ENCODE assay signal across 12 mouse cellular contexts in the genomic region with DNA sequence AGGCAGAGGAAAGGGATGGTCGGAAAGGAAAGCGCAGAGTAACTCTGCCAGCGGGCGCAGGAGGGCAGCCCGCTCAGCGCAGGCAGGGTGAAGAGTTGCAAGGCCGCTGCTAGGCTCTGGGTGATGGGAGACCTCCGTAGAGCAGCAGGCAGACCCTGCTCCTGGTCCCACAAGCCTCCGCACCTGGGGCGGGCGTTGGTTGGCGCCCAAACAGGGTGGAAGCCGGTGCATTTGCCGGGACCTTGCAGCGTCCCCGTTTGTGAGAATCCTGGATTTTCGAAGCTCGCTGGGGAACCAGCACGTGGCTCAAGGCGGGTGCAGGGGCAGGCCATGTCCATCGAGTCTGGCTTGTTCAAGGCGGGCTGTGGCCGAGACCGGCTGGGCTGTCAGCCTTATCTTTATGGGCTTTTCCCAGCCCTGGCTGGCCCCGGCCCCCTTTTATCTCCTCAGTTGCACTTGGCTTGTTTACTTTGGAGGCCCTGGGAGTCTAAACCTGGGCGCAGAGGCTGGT. TPM values are rescaled to one million over a fixed set of nuclear protein-coding genes. Genes with fewer than 3 reads are reported as not detected.
A peak's percentile ranks its signal among the peaks of the same experiment; 100 is the strongest.
DNase-seq lines count a peak whose midpoint lies in the region; ATAC-seq lines count a peak whose summit lies in the region.
"Had no signal": no experiment of that assay in that cellular context is flagged by ENCODE, and none has a peak within 500 bp of the region (broad histone marks: within the 10 kb centered on the region; RNA-seq: fewer than 3 reads in every experiment).

No protein-coding gene starts in this region.

- peak overlapping the region; percentile 48 for H3K9ac ChIP-seq in heart, embryonic 13.5 days
- no peak overlapping the region for H3K9ac ChIP-seq in embryonic facial prominence, embryonic 14.5 days (ENCODE audit: low read depth, low read length)
- no peak overlapping the region for H3K9ac ChIP-seq in midbrain, embryonic 13.5 days (replicated peaks)
- H3K9ac ChIP-seq: neural tube, embryonic 13.5 days had no signal

- H3K4me2 ChIP-seq in heart, embryonic 13.5 days, result peak overlapping the region; percentile 50
- H3K4me2 ChIP-seq in embryonic facial prominence, embryonic 14.5 days (ENCODE audit: low read depth, low read length), result peak overlapping the region; percentile 33
- no peak overlapping the region for H3K4me2 ChIP-seq in midbrain, embryonic 13.5 days (replicated peaks)
- H3K4me2 ChIP-seq: neural tube, embryonic 13.5 days had no signal

- peaks cover 96% of the 10 kb centered on the region for H3K27me3 ChIP-seq in heart, embryonic 13.5 days (replicated peaks)
- H3K27me3 ChIP-seq in megakaryocyte, embryonic 14.5 days (replicated peaks), result peaks cover 96% of the 10 kb centered on the region
- H3K27me3 ChIP-seq in embryonic facial prominence, embryonic 14.5 days (replicated peaks; ENCODE audit: control insufficient read depth, insufficient read depth, low read length), result peaks cover 87% of the 10 kb centered on the region
- H3K27me3 ChIP-seq in midbrain, embryonic 13.5 days, result peaks cover 93% of the 10 kb centered on the region

- peaks cover 23% of the 10 kb centered on the region for H3K4me1 ChIP-seq in heart, embryonic 13.5 days
- peaks cover 34% of the 10 kb centered on the region for H3K4me1 ChIP-seq in megakaryocyte, embryonic 14.5 days
- H3K4me1 ChIP-seq in embryonic facial prominence, embryonic 14.5 days (ENCODE audit: control insufficient read depth, insufficient read depth, low read length), result no peaks in the 10 kb centered on the region; the same call in 1 of the 2 replicates
- peaks cover 16% of the 10 kb centered on the region for H3K4me1 ChIP-seq in midbrain, embryonic 13.5 days (replicated peaks)

- H3K9me3 ChIP-seq in heart, embryonic 13.5 days, result no peaks in the 10 kb centered on the region
- peaks cover 12% of the 10 kb centered on the region for H3K9me3 ChIP-seq in megakaryocyte, embryonic 14.5 days
- H3K9me3 ChIP-seq in embryonic facial prominence, embryonic 14.5 days (ENCODE audit: control insufficient read depth, low read length), result no peaks in the 10 kb centered on the region
- H3K9me3 ChIP-seq in midbrain, embryonic 13.5 days, result no peaks in the 10 kb centered on the region
- H3K9me3 ChIP-seq: neural tube, embryonic 13.5 days had no signal

- H3K36me3 ChIP-seq in heart, embryonic 13.5 days, result no peaks in the 10 kb centered on the region
- no peaks in the 10 kb centered on the region for H3K36me3 ChIP-seq in megakaryocyte, embryonic 14.5 days (replicated peaks; ENCODE audit: low read length)
- no peaks in the 10 kb centered on the region for H3K36me3 ChIP-seq in embryonic facial prominence, embryonic 14.5 days (ENCODE audit: control insufficient read depth, insufficient read depth, low read length)
- no peaks in the 10 kb centered on the region for H3K36me3 ChIP-seq in midbrain, embryonic 13.5 days
- H3K36me3 ChIP-seq: neural tube, embryonic 13.5 days had no signal

- intact Hi-C loops in heart, postnatal 25 days (cut with DNase I), result no loop called here
- intact Hi-C loops in left cerebral cortex, postnatal 14 days (cut with DNase I), result loop anchor here (5.0 kb wide), 2 partner anchors 46 to 1366 kb away; no protein-coding TSS in a partner anchor

- H3K27ac ChIP-seq in heart, embryonic 13.5 days (replicated peaks), result no peak overlapping the region
- H3K27ac ChIP-seq in embryonic facial prominence, embryonic 14.5 days (replicated peaks; ENCODE audit: low read depth, low read length), result no peak overlapping the region
- H3K27ac ChIP-seq in midbrain, embryonic 13.5 days, result no peak overlapping the region
- H3K27ac ChIP-seq: neural tube, embryonic 13.5 days had no signal

- ATAC-seq in heart, embryonic 13.5 days (ENCODE audit: extremely low read depth, insufficient number of reproducible peaks, low FRiP score, low TSS enrichment), result no peak
- ATAC-seq in megakaryocyte, adult 5-6 weeks (ENCODE audit: poor library complexity, severe bottlenecking), result no peak
- no peak for ATAC-seq in embryonic facial prominence, embryonic 14.5 days (ENCODE audit: low read depth)
- ATAC-seq in midbrain, embryonic 13.5 days, result no peak

- H3K4me3 ChIP-seq in heart, embryonic 13.5 days, result peak overlapping the region; percentile 42
- H3K4me3 ChIP-seq in megakaryocyte, embryonic 14.5 days (replicated peaks), result peak overlapping the region; percentile 62
- H3K4me3 ChIP-seq in embryonic facial prominence, embryonic 14.5 days (ENCODE audit: low read depth, low read length), result peak overlapping the region; percentile 10
- H3K4me3 ChIP-seq in midbrain, embryonic 13.5 days (replicated peaks), result 0 out of 2 replicates have a peak overlapping the region, but pooled peaks have one; percentile 0
- H3K4me3 ChIP-seq: neural tube, embryonic 13.5 days had no signal

- no peak for DNase-seq in heart, postnatal 25 days (ENCODE audit: low spot score)
- DNase-seq in embryonic facial prominence, embryonic 14.5 days (ENCODE audit: low spot score), result no peak
- DNase-seq in adrenal gland, postnatal 36 days, result no peak
- DNase-seq in left cerebral cortex, postnatal 14 days (ENCODE audit: low spot score in 2 of 2), result no peak
- DNase-seq: cerebellum, adult 9-11 months; gastrocnemius, postnatal 36 days had no signal

- 3% methylated on average over 26 of the region's 26 CpGs for WGBS in heart, embryonic 13.5 days
- 13% methylated on average over 12 of the region's 26 CpGs for WGBS in embryonic facial prominence, embryonic 14.5 days
- 2% methylated on average over 26 of the region's 26 CpGs for WGBS in midbrain, embryonic 13.5 days

RNA-seq across cellular contexts. Expression of gene Tbx4, which starts 2.3 kb away (rescaled TPM):
- polyA plus RNA-seq in heart, embryonic 13.5 days (2015; fragmentation: Nextera tagmentation; extraction: Ambion mirVana), result 2.5 and 3.2 TPM in 2 replicates
- under 1 TPM in 1 of 2 experiments, not detected in 1; 0.08 TPM for total RNA-seq in heart, postnatal 25 days (2021)
- polyA plus RNA-seq in megakaryocyte, embryonic 14.5 days (2012; ENCODE audit: insufficient read depth, low replicate concordance), result not detected in 2 replicates
- not detected in 2 replicates for total RNA-seq in megakaryocyte, adult 5-6 weeks (2015)
- not detected in 2 replicates for total RNA-seq in megakaryocyte, adult 5-6 weeks (2017)
- 0.85 and 1.4 TPM in 2 replicates for polyA plus RNA-seq in embryonic facial prominence, embryonic 14.5 days (2014; fragmentation: Nextera tagmentation; extraction: Ambion mirVana)
- 0.20 and 0.26 TPM in 2 replicates for polyA plus RNA-seq in midbrain, embryonic 13.5 days (2015; fragmentation: Nextera tagmentation; extraction: Ambion mirVana)
- total RNA-seq in adrenal gland, postnatal 36 days (2021), result not detected
- total RNA-seq in left cerebral cortex, postnatal 14 days (2021), result under 1 TPM; 0.59 to 0.61 TPM

RNA-seq across cellular contexts. Expression of gene Gm11444, which starts 38.4 kb away (rescaled TPM):
- not detected in 2 replicates for polyA plus RNA-seq in heart, embryonic 13.5 days (2015; fragmentation: Nextera tagmentation; extraction: Ambion mirVana)
- not detected for total RNA-seq in heart, postnatal 25 days (2021)
- not detected in 2 replicates for polyA plus RNA-seq in megakaryocyte, embryonic 14.5 days (2012; ENCODE audit: insufficient read depth, low replicate concordance)
- total RNA-seq in megakaryocyte, adult 5-6 weeks (2015), result not detected in 2 replicates
- not detected in 2 replicates for total RNA-seq in megakaryocyte, adult 5-6 weeks (2017)
- polyA plus RNA-seq in embryonic facial prominence, embryonic 14.5 days (2014; fragmentation: Nextera tagmentation; extraction: Ambion mirVana), result not detected in 2 replicates
- not detected in 2 replicates for polyA plus RNA-seq in midbrain, embryonic 13.5 days (2015; fragmentation: Nextera tagmentation; extraction: Ambion mirVana)
- not detected for total RNA-seq in adrenal gland, postnatal 36 days (2021)
- not detected for total RNA-seq in left cerebral cortex, postnatal 14 days (2021)
- total RNA-seq: gastrocnemius, postnatal 36 days; left cerebral cortex, adult 8-10 months had no signal
- polyA plus RNA-seq: neural tube, embryonic 13.5 days had no signal

RNA-seq across cellular contexts. Expression of gene Tbx2, which starts 56.2 kb away (rescaled TPM):
- 2.0 and 2.9 TPM in 2 replicates for polyA plus RNA-seq in heart, embryonic 13.5 days (2015; fragmentation: Nextera tagmentation; extraction: Ambion mirVana)
- total RNA-seq in heart, postnatal 25 days (2021), result 1 to 10 TPM; 6.2 to 7.1 TPM
- polyA plus RNA-seq in megakaryocyte, embryonic 14.5 days (2012; ENCODE audit: insufficient read depth, low replicate concordance), result 1.5 and 1.7 TPM in 2 replicates
- total RNA-seq in megakaryocyte, adult 5-6 weeks (2015), result 0.04 TPM in 1 of 2 replicates, not detected in the other
- total RNA-seq in megakaryocyte, adult 5-6 weeks (2017), result 0.04 TPM in 1 of 2 replicates, not detected in the other
- 6.3 and 6.5 TPM in 2 replicates for polyA plus RNA-seq in embryonic facial prominence, embryonic 14.5 days (2014; fragmentation: Nextera tagmentation; extraction: Ambion mirVana)
- 0.44 and 0.57 TPM in 2 replicates for polyA plus RNA-seq in midbrain, embryonic 13.5 days (2015; fragmentation: Nextera tagmentation; extraction: Ambion mirVana)
- 10 to 100 TPM; 22.3 to 29.0 TPM for total RNA-seq in adrenal gland, postnatal 36 days (2021)
- total RNA-seq in left cerebral cortex, postnatal 14 days (2021), result 1 to 10 TPM; 2.9 to 3.6 TPM

Comparison
In these comparisons a context has a peak if more than half of its experiments do, and no peak if none do; other contexts are left out.
1. H3K4me3 ChIP-seq: peak in every context shown above with its lines; median percentile 62 in megakaryocyte, embryonic 14.5 days; 42 in heart, embryonic 13.5 days; 10 in embryonic facial prominence, embryonic 14.5 days; 0 in midbrain, embryonic 13.5 days.